Comparison of ENCODE assay signal across 16 mouse cellular contexts in the genomic region with DNA sequence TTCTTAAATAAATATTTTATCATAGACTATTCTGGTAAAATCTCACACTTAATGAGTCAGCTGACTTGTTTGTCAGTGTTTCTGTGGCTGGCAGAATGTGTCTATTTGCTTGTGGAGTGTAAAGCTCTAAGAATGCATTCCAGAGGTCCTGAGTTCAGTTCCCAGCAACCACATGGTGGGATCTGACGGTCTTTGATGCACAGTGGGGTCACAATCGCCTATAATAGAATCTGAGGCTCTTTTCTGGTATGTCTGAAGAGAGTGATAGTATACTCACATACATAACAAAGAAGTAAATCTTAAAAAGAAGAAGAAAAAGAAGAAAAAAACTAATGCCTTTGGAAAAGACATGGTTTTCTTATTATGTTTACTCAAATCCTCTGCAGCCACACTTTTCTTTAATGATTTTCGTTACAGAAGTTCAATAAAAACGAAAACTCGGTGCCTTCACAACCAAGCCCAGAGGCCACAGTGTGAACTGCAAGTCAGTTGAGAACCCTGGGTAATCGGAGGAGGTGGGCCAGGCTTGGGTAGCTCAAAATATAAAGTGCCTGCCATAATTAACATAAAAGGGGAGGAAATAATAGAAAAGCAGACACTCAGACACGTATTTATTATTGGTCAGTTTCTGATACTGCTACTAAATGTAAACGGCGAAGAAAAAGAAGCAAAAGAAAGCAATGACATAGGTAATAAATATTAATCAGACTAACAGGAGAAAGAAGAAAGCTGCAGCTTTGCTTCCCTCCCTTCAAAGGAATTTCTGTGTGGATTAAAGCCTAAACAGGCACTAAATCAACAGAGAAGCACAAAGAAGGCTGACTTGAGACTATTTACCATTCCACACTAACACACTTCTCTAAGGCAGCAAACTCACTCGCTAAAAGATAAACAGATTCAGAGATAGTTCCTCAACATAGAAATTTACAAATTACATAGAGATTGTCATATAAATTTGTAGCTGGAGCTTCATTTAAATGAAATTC.
DNase-seq lines count a peak whose midpoint lies in the region; ATAC-seq and TF ChIP-seq lines count a peak whose summit lies in the region.
"Had no signal": no experiment of that assay in that cellular context is flagged by ENCODE, and none has a peak within 500 bp of the region (broad histone marks: within the 10 kb centered on the region; RNA-seq: fewer than 3 reads in every experiment).

No protein-coding gene starts in this region.

- H3K79me2 ChIP-seq in liver, adult 2 months (ENCODE audit: control insufficient read depth, insufficient read depth, low read length), result no peaks in the 10 kb centered on the region

- TF ChIP-seq POLR2A in liver, adult 2 months (IDR thresholded peaks at IDR 0.05; ENCODE audit: extremely low read depth, insufficient read depth, low read length), result no peak

- H3K36me3 ChIP-seq in forebrain, embryonic 12.5 days (replicated peaks), result no peaks in the 10 kb centered on the region
- H3K36me3 ChIP-seq in forebrain, embryonic 16.5 days (ENCODE audit: control insufficient read depth, insufficient read depth), result no peaks in the 10 kb centered on the region
- no peaks in the 10 kb centered on the region for H3K36me3 ChIP-seq in liver, adult 2 months (ENCODE audit: control insufficient read depth, insufficient read depth, low read length)
- H3K36me3 ChIP-seq in midbrain, embryonic 15.5 days (replicated peaks), result no peaks in the 10 kb centered on the region
- H3K36me3 ChIP-seq: heart, embryonic 15.5 days; limb, embryonic 12.5 days had no signal

- no peak overlapping the region for H3K4me2 ChIP-seq in forebrain, embryonic 12.5 days
- no peak overlapping the region for H3K4me2 ChIP-seq in forebrain, embryonic 16.5 days (ENCODE audit: low read length)
- no peak overlapping the region for H3K4me2 ChIP-seq in midbrain, embryonic 15.5 days
- H3K4me2 ChIP-seq: heart, embryonic 15.5 days; hindbrain, embryonic 14.5 days; limb, embryonic 12.5 days had no signal

- H3K27ac ChIP-seq in forebrain, embryonic 12.5 days, result no peak overlapping the region
- H3K27ac ChIP-seq in forebrain, embryonic 16.5 days (ENCODE audit: low read length), result no peak overlapping the region
- no peak overlapping the region for H3K27ac ChIP-seq in liver, adult 2 months (replicated peaks; ENCODE audit: insufficient read depth, low read depth, low read length)
- H3K27ac ChIP-seq in midbrain, embryonic 15.5 days, result no peak overlapping the region
- H3K27ac ChIP-seq: heart, embryonic 15.5 days; hindbrain, embryonic 14.5 days; limb, embryonic 12.5 days had no signal

- H3K4me3 ChIP-seq in forebrain, embryonic 12.5 days (replicated peaks), result no peak overlapping the region
- H3K4me3 ChIP-seq in forebrain, embryonic 16.5 days (replicated peaks; ENCODE audit: low read length), result no peak overlapping the region
- no peak overlapping the region for H3K4me3 ChIP-seq in liver, adult 2 months (ENCODE audit: insufficient read depth, low read depth, low read length)
- no peak overlapping the region for H3K4me3 ChIP-seq in midbrain, embryonic 15.5 days
- H3K4me3 ChIP-seq: heart, embryonic 15.5 days; limb, embryonic 12.5 days had no signal

- TF ChIP-seq CTCF in liver, adult 2 months (IDR thresholded peaks at IDR 0.05; ENCODE audit: low read depth, low read length), result peak; percentile 6; the same call in 1 of the 2 replicates

- H3K9ac ChIP-seq in forebrain, embryonic 12.5 days, result no peak overlapping the region
- H3K9ac ChIP-seq in forebrain, embryonic 16.5 days (replicated peaks; ENCODE audit: low read depth, low read length), result no peak overlapping the region
- H3K9ac ChIP-seq in liver, adult 2 months (ENCODE audit: low read depth, low read length), result no peak overlapping the region
- no peak overlapping the region for H3K9ac ChIP-seq in midbrain, embryonic 15.5 days
- H3K9ac ChIP-seq: heart, embryonic 15.5 days; hindbrain, embryonic 14.5 days; limb, embryonic 12.5 days had no signal

- no peaks in the 10 kb centered on the region for H3K4me1 ChIP-seq in forebrain, embryonic 12.5 days
- H3K4me1 ChIP-seq in forebrain, embryonic 16.5 days (replicated peaks; ENCODE audit: control insufficient read depth, insufficient read depth, low read length), result no peaks in the 10 kb centered on the region
- H3K4me1 ChIP-seq in liver, adult 2 months (ENCODE audit: control insufficient read depth, insufficient read depth, low read length), result no peaks in the 10 kb centered on the region
- no peaks in the 10 kb centered on the region for H3K4me1 ChIP-seq in midbrain, embryonic 15.5 days
- H3K4me1 ChIP-seq: heart, embryonic 15.5 days; limb, embryonic 12.5 days had no signal

- no peak for DNase-seq in liver, adult 2 months (ENCODE audit: extremely low read depth, low read depth, low spot score)
- no peak for DNase-seq in liver
- DNase-seq in embryo, embryonic 10.5 days (ENCODE audit: low spot score), result peak; percentile 71
- no peak for DNase-seq in adrenal gland, postnatal 4 days (ENCODE audit: low spot score in 2 of 2)
- DNase-seq: adrenal gland, postnatal 14 days; cerebellum, adult 9-11 months; heart, adult 11 months; kidney, adult 9 months; right cerebral cortex, postnatal 14 days had no signal

- WGBS in forebrain, embryonic 12.5 days, result 47% methylated on average over 10 of the region's 10 CpGs
- 36% methylated on average over 10 of the region's 10 CpGs for WGBS in forebrain, embryonic 16.5 days
- 64% methylated on average over 10 of the region's 10 CpGs for WGBS in liver, adult 2 months
- 23% methylated on average over 10 of the region's 10 CpGs for WGBS in midbrain, embryonic 15.5 days

- ATAC-seq in forebrain, embryonic 12.5 days (ENCODE audit: low FRiP score), result peak; percentile 72; the same call in 1 of the 2 replicates
- no peak for ATAC-seq in forebrain, embryonic 16.5 days
- 0 out of 2 replicates have a peak, but pooled peaks have one; percentile 65 for ATAC-seq in midbrain, embryonic 15.5 days (replicated peaks)
- no peak for ATAC-seq in inflammation-experienced regulatory T-cells, adult 6 months

- no peaks in the 10 kb centered on the region for H3K27me3 ChIP-seq in forebrain, embryonic 12.5 days
- H3K27me3 ChIP-seq in forebrain, embryonic 16.5 days (replicated peaks; ENCODE audit: control insufficient read depth, insufficient read depth, low read length), result no peaks in the 10 kb centered on the region
- H3K27me3 ChIP-seq in liver, adult 2 months (ENCODE audit: control insufficient read depth, insufficient read depth, low read length), result no peaks in the 10 kb centered on the region
- no peaks in the 10 kb centered on the region for H3K27me3 ChIP-seq in midbrain, embryonic 15.5 days (replicated peaks)
- H3K27me3 ChIP-seq: heart, embryonic 15.5 days; limb, embryonic 12.5 days had no signal

- no peaks in the 10 kb centered on the region for H3K9me3 ChIP-seq in forebrain, embryonic 12.5 days
- no peaks in the 10 kb centered on the region; the same call in 1 of the 2 replicates for H3K9me3 ChIP-seq in forebrain, embryonic 16.5 days (ENCODE audit: control insufficient read depth, low read length)
- no peaks in the 10 kb centered on the region for H3K9me3 ChIP-seq in midbrain, embryonic 15.5 days
- H3K9me3 ChIP-seq: heart, embryonic 15.5 days; limb, embryonic 12.5 days had no signal

Comparison
In these comparisons a context has a peak if more than half of its experiments do, and no peak if none do; other contexts are left out.
1. ATAC-seq: peak in forebrain, embryonic 12.5 days (single experiment) and midbrain, embryonic 15.5 days (single experiment); none in forebrain, embryonic 16.5 days (single experiment) and inflammation-experienced regulatory T-cells, adult 6 months (single experiment).